Mouse (Mus musculus) CD8-positive naive resting alpha-beta T cell, adult 57 days (primary cell): Measurements from ENCODE around the gene Spryd7. TPM values are rescaled to one million over a fixed set of nuclear protein-coding genes. Genes with fewer than 3 reads are reported as not detected.

Experiments used
- total RNA-seq: library from RNA; stranded (reverse); gene quantifications from one replicate; pipeline ENCODE4 v1.2.4, GENCODE M21; 2023

Gene Spryd7
- total RNA-seq: 9.9 TPM

GRCm38 (mm10) chr14:61556289-61557147 is at the start of gene Spryd7:
Spryd7 (minus strand) TSS chr14:61556886.

GRCm38 (mm10) chr14:61597968-61598367 is 41.3 kb upstream of the Spryd7 start, which contains the start of gene Trim13:
Trim13 (plus strand) TSS chr14:61598247.

Other genes with a start within 250 kb of the Spryd7 start
- 1.5 TPM for gene Arl11, start 247.1 kb downstream of the Spryd7 start, total RNA-seq
- gene Ebpl, start 196.4 kb downstream of the Spryd7 start, total RNA-seq: 3.6 TPM
- 21.3 TPM for gene Kpna3, start 117.0 kb downstream of the Spryd7 start, total RNA-seq
- gene Trim13, start 41.4 kb upstream of the Spryd7 start, total RNA-seq: 12.6 TPM
- gene Kcnrg, start 50.6 kb upstream of the Spryd7 start, total RNA-seq: 1.4 TPM